Mouse (Mus musculus) forebrain, embryonic 14.5 days (tissue): ENCODE results near the gene Fam53b. TPM values are rescaled to one million over a fixed set of nuclear protein-coding genes. Genes with fewer than 3 reads are reported as not detected.

Source experiments
- ATAC-seq: fragments of 200-750 bp; cut with Nextera tagmentation; 2 replicates; pipeline ENCODE4 v1.8.0; 2017; ENCODE audit warnings: mild to moderate bottlenecking, moderate library complexity
- DNase-seq: peaks from one replicate; pipeline ENCODE4 v3.0.0-alpha.2; 2015; ENCODE audit warnings: low spot score
- H3K27ac ChIP-seq: fragments of 300-500 bp; sonication (generic); 2 replicates; pipeline ENCODE4 v1.5.1; 2014; ENCODE audit warnings: low read depth, mild to moderate bottlenecking, control low read depth, low read length, moderate library complexity
- H3K27me3 ChIP-seq: fragments of 300-500 bp; sonication (generic); replicated peaks from 2 replicates; pipeline ENCODE4 v1.6.1; 2014; ENCODE audit warnings: low read length, control low read depth, mixed read lengths; ENCODE audit not compliant: control insufficient read depth, insufficient read depth
- H3K36me3 ChIP-seq: fragments of 300-500 bp; sonication (generic); 2 replicates; pipeline ENCODE4 v1.6.1; 2014; ENCODE audit warnings: low read length, control low read depth; ENCODE audit not compliant: control insufficient read depth, insufficient read depth
- H3K4me1 ChIP-seq: fragments of 300-500 bp; sonication (generic); 2 replicates; pipeline ENCODE4 v1.6.1; 2014; ENCODE audit warnings: antibody characterized with exemption, low read length, control low read depth; ENCODE audit not compliant: control insufficient read depth, insufficient read depth
- H3K4me2 ChIP-seq: fragments of 300-500 bp; sonication (generic); 2 replicates; pipeline ENCODE4 v1.6.1; 2014; ENCODE audit warnings: mild to moderate bottlenecking, control low read depth, low read length
- H3K4me3 ChIP-seq: fragments of 300-500 bp; sonication (generic); 2 replicates; pipeline ENCODE4 v1.5.1; 2014; ENCODE audit warnings: low read depth, low read length, control low read depth
- H3K9ac ChIP-seq: fragments of 300-500 bp; sonication (generic); 2 replicates; pipeline ENCODE4 v1.6.1; 2014; ENCODE audit warnings: mild to moderate bottlenecking, low read length, control low read depth, moderate library complexity
- H3K9me3 ChIP-seq: fragments of 300-500 bp; sonication (generic); replicated peaks from 2 replicates; pipeline ENCODE4 v1.6.1; 2016; ENCODE audit warnings: low read length, control low read depth, mixed read lengths; ENCODE audit not compliant: control insufficient read depth
- WGBS: fragments of 180-500 bp; shearing (Covaris S2); extraction: QIAGEN DNeasy Blood & Tissue Kit; methylation state at CpG from one replicate; pipeline ENCODE4 v1.1.7; 2014; 5-methylcytosine and 5-hydroxymethylcytosine counted together
- polyA plus RNA-seq: library from polyadenylated mRNA; unstranded; fragments of >200 nt; fragmentation: Nextera tagmentation; extraction: Ambion mirVana; gene quantifications from 2 replicates; pipeline ENCODE4 v1.2.1, GENCODE M21; 2014

The Fam53b gene
- polyA plus RNA-seq, 1 experiment from 2014 or later, result 17.1 TPM

- 88% methylated on average over 4 of the region's 4 CpGs for WGBS
- no peak for ATAC-seq
- H3K9ac ChIP-seq, result no peak overlapping the region
Observed at GRCm38 (mm10) chr7:132698737-132699136, 114.9 kb downstream of the Fam53b start.

GRCm38 (mm10) chr7:132697258-132697796, 116.4 kb downstream of the Fam53b start:
- Histone ChIP-seq H3K4me2 (no peak overlapping the region), H3K9ac (no peak overlapping the region), H3K4me3 (no peak overlapping the region), H3K36me3 (no peaks in the 10 kb centered on the region), H3K4me1 (no peaks in the 10 kb centered on the region), H3K27me3 (no peaks in the 10 kb centered on the region), H3K9me3 (no peaks in the 10 kb centered on the region), H3K27ac (no peak overlapping the region)
- 85% methylated on average over 8 of the region's 8 CpGs for WGBS
- no peak for DNase-seq
- ATAC-seq, result no peak

More at GRCm38 (mm10) chr7:132698737-132699136, 114.9 kb downstream of the Fam53b start:
- H3K4me3 ChIP-seq, result no peak overlapping the region
- H3K36me3 ChIP-seq, result no peaks in the 10 kb centered on the region
- DNase-seq, result no peak
- H3K4me1 ChIP-seq, result no peaks in the 10 kb centered on the region
- no peak overlapping the region for H3K4me2 ChIP-seq
- no peak overlapping the region for H3K27ac ChIP-seq
- no peaks in the 10 kb centered on the region for H3K27me3 ChIP-seq
- H3K9me3 ChIP-seq, result no peaks in the 10 kb centered on the region

- Histone ChIP-seq H3K4me3 (no peak overlapping the region), H3K27ac (no peak overlapping the region), H3K36me3 (no peaks in the 10 kb centered on the region), H3K9me3 (no peaks in the 10 kb centered on the region), H3K27me3 (no peaks in the 10 kb centered on the region), H3K4me1 (no peaks in the 10 kb centered on the region), H3K9ac (no peak overlapping the region), H3K4me2 (no peak overlapping the region)
- no peak for ATAC-seq
- DNase-seq, result no peak
- 92% methylated on average over 2 of the region's 2 CpGs for WGBS
Observed at GRCm38 (mm10) chr7:132693561-132693960, 120.1 kb downstream of the Fam53b start.

- no peaks in the 10 kb centered on the region for H3K9me3 ChIP-seq
- DNase-seq, result peak; percentile 36
- no peak overlapping the region for H3K4me3 ChIP-seq
- H3K27me3 ChIP-seq, result no peaks in the 10 kb centered on the region
- WGBS, result 55% methylated on average over 9 of the region's 9 CpGs
- H3K4me2 ChIP-seq, result no peak overlapping the region
- no peaks in the 10 kb centered on the region for H3K4me1 ChIP-seq
- ATAC-seq, result no peak
- H3K27ac ChIP-seq, result no peak overlapping the region
- no peak overlapping the region for H3K9ac ChIP-seq
- no peaks in the 10 kb centered on the region for H3K36me3 ChIP-seq
Observed at GRCm38 (mm10) chr7:132692719-132693118, 121.0 kb downstream of the Fam53b start.

- Histone ChIP-seq H3K9ac (no peak overlapping the region), H3K27ac (no peak overlapping the region), H3K36me3 (no peaks in the 10 kb centered on the region), H3K9me3 (no peaks in the 10 kb centered on the region), H3K4me2 (no peak overlapping the region), H3K27me3 (no peaks in the 10 kb centered on the region), H3K4me1 (no peaks in the 10 kb centered on the region), H3K4me3 (no peak overlapping the region)
- 90% methylated on average over 14 of the region's 14 CpGs for WGBS
- ATAC-seq (no peak), DNase-seq (no peak)
Observed at GRCm38 (mm10) chr7:132690716-132691472, 122.8 kb downstream of the Fam53b start.

- Histone ChIP-seq H3K36me3 (no peaks in the 10 kb centered on the region), H3K4me1 (no peaks in the 10 kb centered on the region), H3K4me2 (no peak overlapping the region), H3K9ac (no peak overlapping the region), H3K27ac (no peak overlapping the region), H3K9me3 (no peaks in the 10 kb centered on the region), H3K4me3 (no peak overlapping the region), H3K27me3 (no peaks in the 10 kb centered on the region)
- WGBS, result 86% methylated on average over 5 of the region's 5 CpGs
- ATAC-seq (no peak), DNase-seq (no peak)
Observed at GRCm38 (mm10) chr7:132689722-132690121, 124.0 kb downstream of the Fam53b start.

GRCm38 (mm10) chr7:132688721-132689120, 125.0 kb downstream of the Fam53b start:
- no peak for DNase-seq
- no peak overlapping the region for H3K9ac ChIP-seq
- no peak overlapping the region for H3K27ac ChIP-seq
- ATAC-seq, result no peak
- H3K4me2 ChIP-seq, result no peak overlapping the region
- H3K36me3 ChIP-seq, result no peaks in the 10 kb centered on the region
- no peaks in the 10 kb centered on the region for H3K4me1 ChIP-seq
- H3K9me3 ChIP-seq, result no peaks in the 10 kb centered on the region
- WGBS, result 42% methylated on average over 5 of the region's 5 CpGs
- no peak overlapping the region for H3K4me3 ChIP-seq
- no peaks in the 10 kb centered on the region for H3K27me3 ChIP-seq

- ATAC-seq (no peak), DNase-seq (no peak)
- H3K36me3 ChIP-seq, result no peaks in the 10 kb centered on the region
- H3K9me3 ChIP-seq, result no peaks in the 10 kb centered on the region
- H3K27ac ChIP-seq, result no peak overlapping the region
- no peaks in the 10 kb centered on the region for H3K4me1 ChIP-seq
- 59% methylated on average over 2 of the region's 2 CpGs for WGBS
- no peak overlapping the region for H3K9ac ChIP-seq
- no peak overlapping the region for H3K4me3 ChIP-seq
- H3K27me3 ChIP-seq, result no peaks in the 10 kb centered on the region
- no peak overlapping the region for H3K4me2 ChIP-seq
Observed at GRCm38 (mm10) chr7:132687897-132688296, 125.8 kb downstream of the Fam53b start.

GRCm38 (mm10) chr7:132686515-132686914, 127.2 kb downstream of the Fam53b start:
- no peaks in the 10 kb centered on the region for H3K27me3 ChIP-seq
- no peak overlapping the region for H3K27ac ChIP-seq
- H3K36me3 ChIP-seq, result no peaks in the 10 kb centered on the region
- 94% methylated on average over 3 of the region's 3 CpGs for WGBS
- no peak overlapping the region for H3K4me2 ChIP-seq
- no peak overlapping the region for H3K4me3 ChIP-seq
- no peaks in the 10 kb centered on the region for H3K4me1 ChIP-seq
- no peak overlapping the region for H3K9ac ChIP-seq
- DNase-seq (no peak), ATAC-seq (no peak)
- no peaks in the 10 kb centered on the region for H3K9me3 ChIP-seq
